Mouse (Mus musculus): Measurements from ENCODE around the gene Phactr3. TPM values are rescaled to one million over a fixed set of nuclear protein-coding genes. Genes with fewer than 3 reads are reported as not detected.

The Phactr3 gene
- polyA plus RNA-seq, 1 experiment from 2014 or later: 37.8 TPM

GRCm38 (mm10) chr2:178142291-178143023 is 23.7 kb downstream of the Phactr3 start:
- Histone ChIP-seq H3K27me3 (no peaks in the 10 kb centered on the region), H3K4me1 (replicated peaks) (peaks cover 37% of the 10 kb centered on the region)
- 8% methylated on average over 42 of the region's 42 CpGs for WGBS

DNA sequence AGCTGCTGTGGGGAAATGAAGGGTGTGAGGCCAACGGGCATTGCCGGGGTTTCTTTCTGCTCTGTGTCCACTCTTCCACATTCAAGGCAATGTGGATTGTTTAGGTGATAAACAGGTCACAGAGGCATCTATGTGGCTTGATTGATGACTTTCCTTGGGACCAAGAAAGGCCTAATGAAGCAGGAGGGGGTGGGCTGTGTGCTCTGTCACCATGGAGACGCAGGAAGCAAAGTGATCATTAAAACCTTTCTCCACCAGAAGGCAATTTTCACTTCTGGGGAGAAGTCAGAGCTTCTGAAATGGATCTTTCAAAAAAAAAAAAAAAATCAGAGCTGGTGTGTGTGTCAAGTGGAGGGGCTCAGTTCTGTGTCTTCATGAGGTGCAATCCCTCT is 24.2 kb downstream of the Phactr3 start:
- Histone ChIP-seq H3K9ac (replicated peaks) (peak overlapping the region; percentile 92), H3K27ac (peak overlapping the region; percentile 82), H3K27me3 (no peaks in the 10 kb centered on the region), H3K36me3 (peaks cover 12% of the 10 kb centered on the region), H3K4me2 (replicated peaks) (peak overlapping the region; percentile 81), H3K4me3 (replicated peaks) (peak overlapping the region; percentile 63), H3K4me1 (replicated peaks) (peaks cover 37% of the 10 kb centered on the region), H3K9me3 (no peaks in the 10 kb centered on the region)
- peak; percentile 1; the same call in 1 of the 2 replicates for ATAC-seq
- WGBS: 34% methylated on average over 3 of the region's 3 CpGs

More at GRCm38 (mm10) chr2:178142291-178143023, 23.7 kb downstream of the Phactr3 start:
- Histone ChIP-seq H3K27ac (peak overlapping the region; percentile 82), H3K9me3 (no peaks in the 10 kb centered on the region), H3K9ac (replicated peaks) (peak overlapping the region; percentile 92), H3K36me3 (peaks cover 12% of the 10 kb centered on the region), H3K4me3 (replicated peaks) (peak overlapping the region; percentile 63), H3K4me2 (replicated peaks) (peak overlapping the region; percentile 81)
- peak; percentile 64 for ATAC-seq

GRCm38 (mm10) chr2:178143898-178144297 is 25.1 kb downstream of the Phactr3 start:
- peak overlapping the region; percentile 92 for H3K9ac ChIP-seq (replicated peaks)
- H3K27me3 ChIP-seq: no peaks in the 10 kb centered on the region
- H3K4me3 ChIP-seq (replicated peaks): peak overlapping the region; percentile 63
- H3K27ac ChIP-seq: peak overlapping the region; percentile 82; the same call in 1 of the 2 replicates
- no peaks in the 10 kb centered on the region for H3K9me3 ChIP-seq
- no peak for ATAC-seq
- peak overlapping the region; percentile 81 for H3K4me2 ChIP-seq (replicated peaks)
- H3K36me3 ChIP-seq: peaks cover 12% of the 10 kb centered on the region
- 74% methylated on average over 1 of the region's 1 CpGs for WGBS
- peaks cover 37% of the 10 kb centered on the region for H3K4me1 ChIP-seq (replicated peaks)

DNA sequence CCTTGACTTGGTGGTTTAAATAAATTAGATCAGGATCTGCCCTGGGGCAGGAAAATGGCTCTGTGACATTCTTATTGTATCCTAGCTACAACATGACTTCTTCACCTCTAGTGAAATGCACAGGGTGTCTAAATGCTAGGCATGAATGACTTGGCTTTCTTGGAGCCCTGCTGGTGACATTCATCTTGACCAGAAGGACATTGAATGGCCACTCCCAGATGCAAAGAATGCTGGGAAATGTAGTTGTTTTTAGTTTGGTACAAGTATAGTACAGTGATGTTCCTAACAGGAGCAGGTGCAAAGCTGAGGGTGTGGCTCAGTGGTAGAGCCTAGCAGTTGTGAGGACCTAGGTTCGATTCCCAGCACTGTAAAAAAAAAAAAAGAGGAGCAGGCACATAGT is 30.5 kb downstream of the Phactr3 start:
- 60% methylated on average over 1 of the region's 1 CpGs for WGBS
- Histone ChIP-seq H3K4me1 (replicated peaks) (peaks cover 31% of the 10 kb centered on the region), H3K36me3 (peaks cover 12% of the 10 kb centered on the region), H3K4me3 (replicated peaks) (no peak overlapping the region), H3K9ac (replicated peaks) (no peak overlapping the region), H3K27ac (no peak overlapping the region), H3K27me3 (no peaks in the 10 kb centered on the region), H3K9me3 (no peaks in the 10 kb centered on the region), H3K4me2 (replicated peaks) (no peak overlapping the region)
- no peak for ATAC-seq

DNA sequence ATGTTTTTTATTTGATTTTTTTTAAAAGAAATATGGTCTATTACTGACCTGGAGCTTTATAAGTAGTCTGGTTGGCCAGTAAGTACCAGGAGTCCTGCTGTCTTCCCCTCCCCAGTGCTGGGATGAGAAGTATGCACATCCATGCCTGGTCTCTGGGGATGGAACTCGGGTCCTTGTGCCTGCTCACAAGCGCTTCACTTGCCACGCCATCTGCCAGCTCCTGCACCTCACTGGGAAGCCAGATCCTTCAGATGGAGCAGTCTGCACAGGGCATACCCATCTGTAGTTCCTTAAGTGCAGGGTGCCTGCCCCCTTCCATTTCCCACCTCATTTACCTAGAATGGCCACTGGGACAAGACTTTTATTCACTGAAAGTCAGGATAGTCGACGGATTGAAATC is 31.9 kb downstream of the Phactr3 start:
- WGBS: 87% methylated on average over 5 of the region's 5 CpGs
- Histone ChIP-seq H3K9ac (replicated peaks) (no peak overlapping the region), H3K4me1 (replicated peaks) (peaks cover 30% of the 10 kb centered on the region), H3K9me3 (no peaks in the 10 kb centered on the region), H3K36me3 (peaks cover 9% of the 10 kb centered on the region), H3K27me3 (no peaks in the 10 kb centered on the region), H3K4me2 (replicated peaks) (no peak overlapping the region), H3K27ac (no peak overlapping the region), H3K4me3 (replicated peaks) (no peak overlapping the region)
- no peak for ATAC-seq

- H3K27me3 ChIP-seq: no peaks in the 10 kb centered on the region
- no peak overlapping the region for H3K4me2 ChIP-seq (replicated peaks)
- no peak overlapping the region for H3K4me3 ChIP-seq (replicated peaks)
- H3K36me3 ChIP-seq: no peaks in the 10 kb centered on the region
- peaks cover 28% of the 10 kb centered on the region for H3K4me1 ChIP-seq (replicated peaks)
- H3K9ac ChIP-seq (replicated peaks): no peak overlapping the region
- ATAC-seq: no peak
- peak overlapping the region; percentile 79 for H3K27ac ChIP-seq
- H3K9me3 ChIP-seq: no peaks in the 10 kb centered on the region
- WGBS: 94% methylated on average over 2 of the region's 2 CpGs
These were observed 34.8 kb downstream of the Phactr3 start for GRCm38 (mm10) chr2:178153601-178154000.

DNA sequence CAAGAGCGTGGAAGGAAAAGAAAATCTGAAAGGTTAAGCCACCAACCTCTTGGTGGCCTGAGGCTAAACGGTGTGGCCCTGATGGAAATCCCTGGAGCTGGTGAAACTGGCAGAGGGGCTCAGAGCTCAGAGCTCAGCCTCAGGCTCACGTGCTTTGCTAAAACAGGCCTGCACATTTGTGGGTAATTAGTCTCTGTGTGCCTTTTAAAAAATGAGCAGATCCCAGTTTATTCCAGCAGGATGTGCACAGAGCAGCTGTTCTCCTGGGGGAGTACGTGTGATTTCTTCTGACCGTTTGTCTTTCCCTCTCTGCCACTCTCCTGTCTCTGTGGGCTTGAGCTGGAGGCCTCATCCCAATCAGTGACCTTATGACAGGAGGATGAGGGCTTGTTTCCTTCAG is 35.4 kb downstream of the Phactr3 start:
- Histone ChIP-seq H3K27me3 (no peaks in the 10 kb centered on the region), H3K4me2 (replicated peaks) (no peak overlapping the region), H3K36me3 (no peaks in the 10 kb centered on the region), H3K27ac (peak overlapping the region; percentile 79), H3K9me3 (no peaks in the 10 kb centered on the region), H3K9ac (replicated peaks) (peak overlapping the region; percentile 30), H3K4me1 (replicated peaks) (peaks cover 28% of the 10 kb centered on the region), H3K4me3 (replicated peaks) (no peak overlapping the region)
- WGBS: 39% methylated on average over 5 of the region's 5 CpGs
- peak; percentile 38 for ATAC-seq

- H3K27me3 ChIP-seq: no peaks in the 10 kb centered on the region
These were observed 35.8 kb downstream of the Phactr3 start for GRCm38 (mm10) chr2:178154576-178154975.

GRCm38 (mm10) chr2:178155176-178155916 is 36.6 kb downstream of the Phactr3 start:
- H3K4me1 ChIP-seq (replicated peaks): peaks cover 28% of the 10 kb centered on the region
- H3K27ac ChIP-seq: peak overlapping the region; percentile 79
- ATAC-seq: no peak
- H3K27me3 ChIP-seq: no peaks in the 10 kb centered on the region
- no peak overlapping the region for H3K9ac ChIP-seq (replicated peaks)
- no peak overlapping the region for H3K4me2 ChIP-seq (replicated peaks)
- 82% methylated on average over 8 of the region's 8 CpGs for WGBS
- H3K4me3 ChIP-seq (replicated peaks): no peak overlapping the region
- no peaks in the 10 kb centered on the region for H3K9me3 ChIP-seq
- no peaks in the 10 kb centered on the region for H3K36me3 ChIP-seq

More at GRCm38 (mm10) chr2:178154576-178154975, 35.8 kb downstream of the Phactr3 start:
- Histone ChIP-seq H3K4me2 (replicated peaks) (no peak overlapping the region), H3K4me1 (replicated peaks) (peaks cover 28% of the 10 kb centered on the region), H3K9ac (replicated peaks) (peak overlapping the region; percentile 30), H3K27ac (peak overlapping the region; percentile 79), H3K36me3 (no peaks in the 10 kb centered on the region), H3K9me3 (no peaks in the 10 kb centered on the region), H3K4me3 (replicated peaks) (no peak overlapping the region)
- peak; percentile 89 for ATAC-seq
- WGBS: 24% methylated on average over 4 of the region's 4 CpGs

DNA sequence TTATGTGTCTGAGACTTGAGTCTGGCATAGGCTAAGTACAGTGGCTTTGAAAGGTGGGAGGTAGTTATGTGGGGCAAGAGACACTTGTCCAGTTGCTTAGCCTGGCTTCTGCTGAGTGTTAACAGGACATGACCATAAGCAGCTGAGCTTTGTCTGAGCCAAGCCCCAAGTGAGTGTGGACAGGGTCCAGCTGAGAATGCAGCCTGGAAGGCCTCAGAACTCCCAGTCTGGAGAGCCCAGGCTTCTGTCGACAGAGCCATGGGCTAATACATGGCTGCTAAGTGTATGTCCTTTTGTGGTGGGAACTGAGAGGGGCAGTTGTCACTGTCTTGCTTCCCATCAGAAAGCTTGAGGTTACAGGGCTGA is 37.1 kb downstream of the Phactr3 start:
- no peaks in the 10 kb centered on the region for H3K27me3 ChIP-seq
- H3K4me2 ChIP-seq (replicated peaks): no peak overlapping the region
- no peaks in the 10 kb centered on the region for H3K9me3 ChIP-seq
- no peak for ATAC-seq
- no peak overlapping the region for H3K27ac ChIP-seq
- H3K36me3 ChIP-seq: no peaks in the 10 kb centered on the region
- no peak overlapping the region for H3K9ac ChIP-seq (replicated peaks)
- 73% methylated on average over 1 of the region's 1 CpGs for WGBS
- H3K4me3 ChIP-seq (replicated peaks): no peak overlapping the region
- H3K4me1 ChIP-seq (replicated peaks): peaks cover 28% of the 10 kb centered on the region

GRCm38 (mm10) chr2:178158936-178159335 is 40.2 kb downstream of the Phactr3 start:
- Histone ChIP-seq H3K27ac (no peak overlapping the region), H3K9me3 (no peaks in the 10 kb centered on the region), H3K9ac (replicated peaks) (no peak overlapping the region), H3K27me3 (no peaks in the 10 kb centered on the region), H3K4me1 (replicated peaks) (peaks cover 16% of the 10 kb centered on the region), H3K36me3 (no peaks in the 10 kb centered on the region), H3K4me3 (replicated peaks) (no peak overlapping the region), H3K4me2 (replicated peaks) (no peak overlapping the region)
- no peak for ATAC-seq
- WGBS: 86% methylated on average over 12 of the region's 12 CpGs

GRCm38 (mm10) chr2:178163981-178164380 is 45.2 kb downstream of the Phactr3 start:
- no peaks in the 10 kb centered on the region for H3K27me3 ChIP-seq
- ATAC-seq: no peak
- H3K4me3 ChIP-seq (replicated peaks): no peak overlapping the region
- WGBS: 97% methylated on average over 1 of the region's 1 CpGs
- H3K36me3 ChIP-seq: no peaks in the 10 kb centered on the region
- no peak overlapping the region for H3K27ac ChIP-seq
- H3K9me3 ChIP-seq: no peaks in the 10 kb centered on the region
- H3K4me2 ChIP-seq (replicated peaks): no peak overlapping the region
- H3K4me1 ChIP-seq (replicated peaks): peaks cover 1% of the 10 kb centered on the region; the same call in 1 of the 2 replicates
- H3K9ac ChIP-seq (replicated peaks): no peak overlapping the region

Measured in midbrain, embryonic 13.5 days (tissue).